Mouse (Mus musculus) R1 (cell line): ENCODE data around the gene H2-Eb1.
A peak's percentile ranks its signal among the peaks of the same experiment; 100 is the strongest.

ENCODE experiments used
- DNase-seq: peaks from one replicate; pipeline ENCODE4 v3.0.0-alpha.2; 2018; ENCODE audit warnings: low read depth, low spot score

H2-Eb1 gene

DNA sequence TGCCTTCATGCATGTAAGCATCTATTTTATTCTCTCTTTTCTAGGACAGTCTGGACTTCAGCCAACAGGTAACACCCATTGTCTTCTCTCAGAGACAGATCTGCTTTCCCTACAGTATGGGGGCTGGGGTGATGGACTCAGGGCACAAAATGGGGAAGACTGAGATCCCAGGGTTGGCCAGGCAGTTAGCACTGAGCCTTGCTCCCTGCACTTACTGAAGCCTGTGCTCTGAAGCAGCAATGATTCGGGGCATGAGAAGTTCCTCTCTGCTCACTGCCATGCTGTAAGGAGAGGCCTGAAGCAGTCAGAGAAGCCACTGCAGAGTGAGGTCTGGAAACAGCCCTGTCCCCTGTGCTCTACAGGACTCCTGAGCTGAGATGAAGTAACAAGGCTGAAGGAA lies 9.8 kb downstream of the H2-Eb1 start:
- DNase-seq, result no peak

DNA sequence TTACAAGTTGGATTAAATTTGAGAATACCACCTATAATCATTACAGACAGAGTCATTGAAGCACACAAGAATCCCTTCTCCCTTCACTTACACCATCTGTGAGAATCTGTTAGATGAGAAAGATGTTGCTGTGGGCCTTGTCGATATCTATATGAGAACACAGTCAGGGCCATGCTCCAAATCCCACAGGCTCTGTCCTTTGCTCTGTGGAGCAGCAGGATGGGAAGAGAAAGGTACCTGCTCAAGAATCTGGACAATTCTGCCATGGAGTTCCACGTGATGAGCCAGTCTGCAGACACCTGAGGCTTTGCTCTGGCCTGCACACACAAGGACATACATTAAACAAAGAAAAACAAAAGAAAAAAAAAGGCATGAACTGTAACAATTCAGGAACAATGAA lies 11.0 kb downstream of the H2-Eb1 start:
- DNase-seq, result no peak

DNA sequence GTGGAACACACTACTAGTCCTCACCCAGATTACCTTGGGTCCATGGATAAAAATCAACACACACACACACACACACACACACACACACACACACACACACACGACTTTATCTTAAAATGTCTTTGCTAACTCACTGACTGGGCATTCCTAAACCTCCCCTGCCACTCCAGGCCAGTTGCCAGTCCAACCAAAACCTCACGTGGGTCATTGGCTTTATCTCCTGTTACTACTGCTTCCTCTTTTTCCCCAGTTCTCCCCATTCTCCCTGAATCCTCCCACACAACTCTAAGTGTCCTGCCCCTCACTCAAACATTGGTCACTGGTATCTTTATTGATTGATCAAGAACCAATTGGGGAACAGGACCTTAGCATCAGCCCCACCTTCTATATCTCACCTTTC lies 11.6 kb downstream of the H2-Eb1 start:
- no peak for DNase-seq

GRCm38 (mm10) chr17:34325436-34325835 lies 19.8 kb downstream of the H2-Eb1 start, which contains the start of gene H2-Eb2:
TSS of gene H2-Eb2 (plus strand) at chr17:34325665.
- no peak for DNase-seq

DNA sequence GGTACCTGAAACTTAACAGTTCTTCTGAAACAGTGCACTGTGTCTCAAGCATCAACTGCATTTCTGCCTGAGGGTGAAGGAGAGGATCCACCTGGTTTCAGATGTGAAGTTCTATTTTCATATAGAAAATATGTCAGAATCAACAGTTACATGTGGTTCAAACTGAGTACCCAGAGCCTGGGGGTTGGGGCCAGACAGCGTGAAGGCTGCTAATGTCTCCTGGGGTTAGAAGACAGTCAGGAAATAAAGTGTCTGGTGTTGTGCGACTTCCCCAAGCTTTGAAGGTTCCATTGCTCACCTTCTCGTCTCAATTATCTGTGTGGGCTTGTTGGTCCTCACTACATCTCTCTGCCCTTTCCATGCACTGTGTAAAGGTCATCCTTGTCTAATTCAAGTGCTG lies 20.7 kb downstream of the H2-Eb1 start:
- no peak for DNase-seq

DNA sequence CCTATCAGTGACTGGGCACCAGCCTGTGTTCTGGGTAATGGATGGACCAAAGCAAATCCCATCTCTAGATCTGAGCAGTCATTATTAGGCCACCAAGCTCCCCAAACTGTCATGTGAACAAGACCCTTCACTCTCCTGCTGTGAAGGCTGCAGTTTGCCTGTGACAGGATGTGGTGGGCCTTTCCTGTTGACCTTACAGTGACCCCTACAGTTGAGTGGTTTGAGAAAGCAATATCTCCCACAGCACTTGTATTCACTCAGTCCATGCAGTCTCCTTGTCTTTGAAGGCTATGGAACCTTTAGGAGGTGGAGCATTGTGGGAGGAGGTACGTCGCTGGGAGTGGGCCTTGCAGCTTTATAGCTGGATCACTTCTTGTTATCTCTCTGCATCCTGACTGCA lies 24.1 kb downstream of the H2-Eb1 start:
- no peak for DNase-seq

DNA sequence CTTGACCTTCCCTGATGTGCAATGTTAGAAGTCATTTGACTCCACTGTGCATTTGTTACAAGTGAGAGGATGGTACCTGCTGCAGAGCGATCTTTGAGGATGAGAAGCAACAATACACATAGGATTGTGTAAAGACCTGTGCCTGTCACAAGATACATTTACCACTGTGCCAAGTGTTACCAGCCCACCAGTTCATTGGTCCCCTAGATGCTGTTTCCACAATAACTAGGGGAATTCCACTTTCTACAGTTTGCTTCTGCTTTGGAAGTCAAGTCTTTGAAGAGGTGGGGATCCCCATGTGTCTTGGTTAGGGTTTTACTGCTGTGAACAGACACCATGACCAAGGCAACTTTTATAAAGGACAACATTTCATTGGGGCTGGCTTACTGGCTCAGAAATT lies 25.5 kb downstream of the H2-Eb1 start:
- DNase-seq, result no peak

DNA sequence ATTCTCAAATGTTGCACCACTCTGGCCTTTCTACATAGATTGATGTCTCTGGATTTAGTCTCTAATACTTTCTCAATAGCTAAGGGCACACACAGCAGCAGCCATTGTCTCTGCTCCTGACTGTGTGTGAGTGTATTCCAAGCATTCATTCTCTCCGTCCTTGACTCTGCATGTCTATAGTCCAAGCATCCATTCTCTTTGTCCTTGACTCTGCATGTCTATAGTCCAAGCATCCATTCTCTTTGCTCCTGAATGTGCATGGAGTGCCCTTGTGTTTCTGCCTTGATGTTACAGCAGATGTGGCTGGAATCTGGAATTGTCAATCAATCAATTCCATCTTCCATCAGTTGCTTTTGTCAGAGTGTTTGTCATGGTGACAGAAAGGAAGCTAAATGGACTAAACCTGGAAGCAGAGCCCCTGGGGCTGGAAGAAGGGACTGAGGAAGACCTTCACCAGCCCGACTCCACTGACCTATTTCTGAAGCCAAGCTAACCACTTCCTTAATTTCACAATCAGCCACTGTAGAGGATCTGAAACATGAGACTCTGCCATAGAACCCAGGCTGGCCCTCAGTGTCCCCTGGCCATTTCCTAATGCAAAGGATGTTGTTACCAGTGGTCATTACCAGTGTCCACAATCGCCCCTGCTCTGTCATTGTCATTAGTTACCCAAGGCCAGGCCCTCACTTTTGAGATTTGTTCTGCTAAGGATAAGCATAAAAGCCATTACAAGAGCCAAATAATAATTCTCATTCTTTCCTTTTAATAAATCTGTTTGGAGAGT lies 35.1 kb downstream of the H2-Eb1 start:
- peak; percentile 87 for DNase-seq

- DNase-seq, result no peak
Observed at GRCm38 (mm10) chr17:34344882-34345281, 39.2 kb downstream of the H2-Eb1 start.

GRCm38 (mm10) chr17:34345486-34345885 lies 39.8 kb downstream of the H2-Eb1 start:
- no peak for DNase-seq

- DNase-seq, result no peak
Observed at GRCm38 (mm10) chr17:34346041-34346440, 40.4 kb downstream of the H2-Eb1 start.

DNA sequence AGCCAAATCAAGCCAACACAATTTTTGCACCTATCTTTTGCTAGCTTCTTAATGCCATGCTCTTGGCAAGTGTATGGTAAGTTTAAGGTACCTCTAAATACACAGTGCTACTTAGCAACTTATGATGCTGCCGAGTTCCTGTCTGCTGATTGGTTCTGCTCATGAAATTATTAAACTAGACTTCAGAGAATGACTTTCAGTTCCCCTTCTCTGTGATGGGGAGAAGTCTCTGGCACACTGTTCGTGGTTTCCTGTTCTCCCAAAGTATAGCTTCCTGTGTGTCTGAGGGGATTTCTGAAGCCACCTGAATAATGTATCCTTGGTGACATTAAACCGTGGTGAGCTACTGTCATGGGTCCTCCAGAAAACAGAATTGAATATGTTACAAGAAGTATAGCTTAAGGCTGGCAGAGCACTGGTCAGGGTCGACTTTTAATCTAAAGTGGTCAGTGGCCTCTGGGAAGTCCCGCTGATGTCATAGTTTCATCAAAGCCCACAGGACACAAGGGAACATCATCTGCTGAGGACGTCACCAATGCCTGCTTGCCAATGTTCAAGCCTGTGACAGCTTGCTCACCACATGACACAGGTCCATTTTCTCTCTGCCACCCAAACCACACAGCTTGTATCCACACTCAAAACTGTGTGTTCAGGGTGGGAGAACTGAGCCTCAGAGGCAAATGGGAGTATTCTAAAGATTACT lies 42.1 kb downstream of the H2-Eb1 start:
- DNase-seq, result no peak

GRCm38 (mm10) chr17:34349429-34349828 lies 43.8 kb downstream of the H2-Eb1 start:
- DNase-seq, result peak; percentile 84

- no peak for DNase-seq
Observed at GRCm38 (mm10) chr17:34354539-34354938, 48.9 kb downstream of the H2-Eb1 start, which contains the start of gene Btnl2. TSS of gene Btnl2 (plus strand) at chr17:34354822.

- DNase-seq, result no peak
Observed at GRCm38 (mm10) chr17:34354940-34355339, 49.3 kb downstream of the H2-Eb1 start.

GRCm38 (mm10) chr17:34362954-34363546 lies 57.4 kb downstream of the H2-Eb1 start:
- no peak for DNase-seq

DNA sequence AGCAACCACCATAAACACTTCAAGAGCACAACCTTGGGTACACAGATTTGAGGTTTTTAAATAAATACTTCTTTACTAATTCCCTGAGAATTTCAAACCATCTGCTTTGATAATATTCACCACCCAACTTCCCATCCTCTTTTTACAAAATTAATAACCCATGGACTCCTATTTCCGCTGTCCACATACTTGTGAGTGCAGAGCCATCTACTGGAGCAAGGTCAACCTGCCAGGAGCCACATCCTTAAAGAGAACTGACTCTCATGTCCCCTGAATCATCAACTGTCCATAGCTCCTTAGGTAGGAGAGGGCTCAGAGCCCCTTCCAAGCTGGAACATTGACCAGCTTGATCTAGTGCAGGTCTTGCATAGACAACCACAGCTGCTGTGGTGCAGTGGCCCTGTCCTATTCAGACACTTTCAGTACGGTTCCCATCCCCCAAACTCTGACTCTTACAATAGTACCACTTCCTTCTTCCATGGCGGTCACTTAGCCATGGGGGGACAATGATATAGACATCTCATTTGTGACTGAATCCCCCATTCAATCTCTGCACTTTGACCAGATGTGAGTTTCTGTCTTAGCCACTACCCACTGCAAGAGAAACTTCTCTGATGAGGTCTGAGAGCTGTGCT lies 58.1 kb downstream of the H2-Eb1 start:
- DNase-seq, result no peak

GRCm38 (mm10) chr17:34365031-34365430 lies 59.4 kb downstream of the H2-Eb1 start:
- no peak for DNase-seq
